Mouse (Mus musculus) kidney, postnatal 36 days (tissue): ENCODE data around the gene Calm1.

Source experiments
- DNase-seq, 2 experiments: peaks; one replicate each; pipeline ENCODE4 v3.0.0; 2021 to 2022; ENCODE audit warnings: mixed read lengths in 2 of 2

Calm1 gene

GRCm38 (mm10) chr12:100225196-100225595 is 26.0 kb downstream of the Calm1 start:
- DNase-seq = no peak

- no peak for DNase-seq
These were observed 26.8 kb downstream of the Calm1 start for GRCm38 (mm10) chr12:100226073-100226472.

DNA sequence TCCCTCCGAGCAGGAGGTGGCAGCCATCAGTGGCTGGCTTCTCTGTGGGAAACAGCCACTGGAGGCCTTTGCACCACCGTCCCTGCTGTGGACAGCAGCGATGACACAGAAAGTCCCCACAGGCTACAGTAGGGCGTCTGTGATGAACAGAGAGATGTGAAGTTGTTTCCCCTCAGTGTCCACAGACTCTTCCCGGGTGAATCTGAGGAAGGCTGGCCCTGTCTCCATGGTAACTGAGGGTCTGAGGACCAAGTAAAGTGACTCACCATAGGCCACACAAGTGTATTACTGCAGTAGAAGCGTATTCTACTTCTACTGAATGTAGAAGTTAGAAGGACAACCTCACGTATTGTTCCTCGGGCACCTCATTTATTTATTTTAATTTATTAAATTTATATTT is 27.4 kb downstream of the Calm1 start:
- DNase-seq = no peak

GRCm38 (mm10) chr12:100228041-100228725 is 28.9 kb downstream of the Calm1 start:
- no peak for DNase-seq

DNA sequence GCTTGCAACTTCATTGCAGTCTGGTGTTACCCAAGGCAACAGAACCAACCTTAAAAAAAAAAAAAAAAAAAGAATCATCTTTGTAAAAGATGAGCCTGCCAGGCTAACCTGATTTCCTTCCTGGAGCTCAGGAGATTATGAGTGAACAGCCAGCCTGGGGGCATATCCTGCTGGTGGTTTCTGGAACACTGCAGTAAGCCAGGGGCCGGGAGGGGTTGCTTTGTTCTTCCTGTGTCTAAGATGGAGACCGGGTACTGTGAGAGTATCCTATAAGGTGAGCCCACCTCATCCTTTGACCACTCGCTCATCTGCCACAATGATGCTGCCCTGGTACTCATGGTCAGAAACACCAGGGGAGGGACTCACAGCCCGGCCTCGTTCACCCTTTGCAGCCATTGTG is 35.0 kb downstream of the Calm1 start:
- DNase-seq = no peak

GRCm38 (mm10) chr12:100234919-100235318 is 35.7 kb downstream of the Calm1 start:
- DNase-seq = no peak

GRCm38 (mm10) chr12:100235423-100235822 is 36.2 kb downstream of the Calm1 start:
- DNase-seq = no peak

DNA sequence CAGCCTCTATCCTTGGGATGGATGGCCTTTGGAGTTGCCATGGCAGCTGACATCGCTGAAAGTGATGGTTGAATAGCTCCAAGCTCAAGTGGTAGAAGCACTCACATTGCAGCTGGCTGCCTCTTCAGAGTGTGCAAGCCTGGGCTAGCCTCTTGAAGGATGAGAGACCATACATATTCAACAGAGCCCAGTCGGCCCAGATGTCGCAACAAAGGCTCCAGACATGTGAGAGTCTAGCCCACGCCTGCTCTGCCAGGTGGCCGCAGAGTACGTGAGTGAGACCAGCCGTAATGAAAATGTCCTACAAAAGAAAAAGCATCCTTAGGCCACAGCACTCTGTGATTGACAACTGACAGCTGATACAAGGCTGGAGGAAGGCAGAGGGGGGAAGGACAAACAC is 40.2 kb downstream of the Calm1 start:
- DNase-seq = no peak

DNA sequence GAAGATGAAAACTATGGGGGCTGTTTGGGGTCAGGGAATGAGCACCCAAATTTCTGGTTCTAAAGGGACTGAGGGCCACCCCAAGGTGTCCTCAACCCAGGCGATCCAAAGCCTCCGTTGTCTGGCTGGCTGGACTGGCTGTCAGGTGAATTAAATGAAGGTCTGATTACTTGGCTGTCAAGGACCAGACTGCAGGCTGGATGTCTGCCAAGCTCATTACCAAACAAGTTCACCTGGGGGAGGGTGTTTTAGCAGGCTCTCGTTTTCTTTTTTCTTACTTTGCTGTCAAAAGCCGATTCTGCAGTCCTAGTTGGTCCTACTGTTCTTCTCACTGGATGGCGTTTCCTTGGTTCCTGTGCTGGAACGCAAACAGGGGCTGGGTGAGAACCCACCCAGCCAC is 40.6 kb downstream of the Calm1 start:
- DNase-seq = peak; percentile 16 to 32

DNA sequence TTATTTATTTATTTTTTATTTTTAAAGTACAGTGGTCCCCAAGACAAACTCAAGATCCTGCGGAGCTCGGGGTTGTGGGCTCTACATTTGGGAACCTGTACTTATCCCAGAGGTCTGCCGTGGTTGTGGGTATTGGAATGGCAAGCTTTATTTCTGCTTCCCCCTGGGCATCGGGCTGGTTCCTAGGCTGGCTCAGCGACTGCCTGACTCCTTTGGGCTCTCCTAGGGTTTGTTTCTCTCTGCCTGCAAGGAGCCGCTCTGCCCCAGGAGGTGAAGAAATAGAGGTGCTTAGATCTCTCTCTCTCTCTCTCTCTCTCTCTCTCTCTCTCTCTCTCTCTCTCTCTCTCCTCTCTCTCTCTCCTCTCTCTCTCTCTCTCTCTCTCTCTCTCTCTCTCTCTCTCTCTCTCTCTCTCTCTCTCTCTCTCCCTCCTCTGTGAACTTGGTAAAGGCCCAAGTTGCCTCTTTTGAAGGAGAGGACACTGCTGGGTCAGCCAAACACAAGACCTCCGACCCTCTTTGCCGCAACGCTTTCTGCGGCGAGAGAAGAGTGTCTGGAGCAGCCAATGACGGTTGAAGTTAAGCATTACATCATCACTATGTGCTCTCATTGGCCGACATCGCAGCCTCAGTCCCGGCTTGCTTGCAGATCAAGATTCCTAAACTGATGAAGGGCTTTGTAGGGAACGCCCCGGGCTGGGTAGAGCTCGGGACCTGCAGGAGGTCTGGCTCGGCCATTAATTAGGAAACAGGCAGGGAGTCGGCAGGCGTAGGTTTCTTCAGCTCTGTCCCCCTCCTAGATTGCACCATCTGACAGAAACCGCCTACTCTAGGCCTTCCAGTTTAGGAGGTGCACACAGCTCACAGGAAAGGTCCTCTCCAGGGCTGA is 42.9 kb downstream of the Calm1 start:
- peak; percentile 19 to 42 for DNase-seq

DNA sequence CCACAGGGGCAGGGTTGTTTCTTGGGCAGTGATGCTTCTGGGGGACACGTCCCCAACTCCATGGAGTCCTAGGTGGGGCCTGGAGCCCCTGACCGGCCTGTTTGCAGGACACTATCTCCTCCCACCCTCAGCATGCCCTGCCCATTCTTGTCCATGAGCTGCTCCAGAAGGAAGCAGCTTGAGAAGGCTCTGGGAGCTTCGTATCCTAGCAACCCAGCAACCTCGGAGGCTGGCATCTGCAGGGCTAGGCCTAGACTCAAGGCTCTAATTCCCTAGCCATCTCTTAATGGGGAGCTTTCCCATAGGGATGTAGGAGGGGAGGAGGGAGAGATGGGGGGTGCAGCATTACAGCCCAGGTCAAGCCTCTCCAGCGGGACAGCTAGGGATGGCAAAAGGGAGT is 45.3 kb downstream of the Calm1 start:
- no peak for DNase-seq

- no peak for DNase-seq
These were observed 49.9 kb downstream of the Calm1 start for GRCm38 (mm10) chr12:100249170-100249569.

DNA sequence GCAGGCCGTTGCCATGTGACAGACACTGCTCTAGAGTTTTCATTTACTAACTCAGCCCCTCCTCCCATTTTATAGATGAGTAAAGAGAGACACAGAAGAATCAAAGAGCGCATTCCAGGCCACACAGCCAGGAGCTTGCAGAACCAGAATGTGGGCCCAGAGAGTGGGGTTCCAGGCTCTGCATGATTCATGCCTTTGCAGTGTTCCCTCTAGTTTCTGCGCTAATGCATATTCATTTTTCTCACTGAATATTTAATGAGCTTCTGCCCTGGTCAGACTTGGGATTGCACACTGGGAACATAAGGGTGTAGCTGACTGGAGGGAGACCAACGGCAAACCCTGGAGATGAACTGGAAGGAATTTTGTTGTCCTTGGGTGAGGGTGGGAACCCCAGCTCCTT is 55.2 kb downstream of the Calm1 start:
- DNase-seq = no peak

DNA sequence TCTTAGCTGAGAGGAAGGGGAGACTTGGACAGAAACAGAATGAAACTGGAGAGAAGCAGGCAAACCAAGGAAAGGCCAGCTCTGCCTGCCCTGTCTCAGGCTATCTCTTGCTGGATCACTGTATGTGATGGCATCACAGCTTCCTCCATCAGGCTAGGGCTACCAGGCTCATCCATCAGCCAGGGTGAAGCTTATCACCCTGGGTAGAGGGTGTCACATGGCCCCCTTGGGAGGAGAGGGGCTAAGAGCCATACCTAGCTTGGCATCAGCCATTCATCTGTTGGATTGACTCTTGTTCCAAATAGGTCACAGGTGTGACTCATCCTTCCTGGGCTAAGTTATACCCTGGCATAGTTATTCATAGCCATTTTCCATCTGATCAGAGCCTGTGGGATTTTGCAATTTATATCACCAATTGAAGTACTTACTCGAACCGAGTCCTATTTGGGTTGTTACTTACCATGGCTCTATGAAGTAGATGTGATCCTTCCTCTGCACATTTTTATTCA is 56.3 kb downstream of the Calm1 start:
- no peak for DNase-seq

GRCm38 (mm10) chr12:100257779-100258178 is 58.5 kb downstream of the Calm1 start:
- no peak for DNase-seq
